Comparison of ENCODE assay signal across 8 mouse cellular contexts in genomic region chr17:67352956-67353795, GRCm38 (mm10). TPM values are rescaled to one million over a fixed set of nuclear protein-coding genes. Genes with fewer than 3 reads are reported as not detected.
DNase-seq lines count a peak whose midpoint lies in the region; ATAC-seq and TF ChIP-seq lines count a peak whose summit lies in the region.

No protein-coding gene starts in this region.

- H3K9ac ChIP-seq in heart, adult 2 months (ENCODE audit: low read depth, low read length) = peak overlapping the region; percentile 98
- H3K9ac ChIP-seq in liver, embryonic 16.5 days (ENCODE audit: low read depth, low read length) = peak overlapping the region; percentile 34; the same call in 1 of the 2 replicates
- peak overlapping the region; percentile 72 for H3K9ac ChIP-seq in neural tube, embryonic 12.5 days

- 6% methylated on average over 50 of the region's 50 CpGs for WGBS in spleen, adult 2 months
- WGBS in heart, adult 2 months = 2% methylated on average over 50 of the region's 50 CpGs
- WGBS in liver, embryonic 16.5 days (ENCODE audit: insufficient replicate concordance) = 3% methylated on average over 50 of the region's 50 CpGs
- 5% methylated on average over 50 of the region's 50 CpGs for WGBS in neural tube, embryonic 12.5 days

- no peak for DNase-seq in spleen, adult 2 months (ENCODE audit: low read depth in 1 of 2, low spot score in 2 of 2)
- DNase-seq in spleen, adult 18-20 months = no peak
- DNase-seq in embryo, embryonic 9.5 days (ENCODE audit: extremely low spot score) = peak; percentile 57
- peak; percentile 79 to 81 for DNase-seq in heart, adult 2 months
- peak; percentile 45 for DNase-seq in kidney, adult 11 months
- no peak for DNase-seq in c-Kit-positive CD71-positive TER-119-positive erythroid progenitor cells, embryonic 14.5 days (ENCODE audit: low spot score)

- H3K4me1 ChIP-seq in spleen, adult 2 months (ENCODE audit: control insufficient read depth, insufficient read depth, insufficient read length) = peaks cover 2% of the 10 kb centered on the region; the same call in 1 of the 2 replicates
- peaks cover 8% of the 10 kb centered on the region for H3K4me1 ChIP-seq in heart, adult 2 months (ENCODE audit: control insufficient read depth, insufficient read depth, low read length)
- no peaks in the 10 kb centered on the region for H3K4me1 ChIP-seq in liver, embryonic 16.5 days (ENCODE audit: control insufficient read depth, low read depth, low read length)
- peaks cover 15% of the 10 kb centered on the region for H3K4me1 ChIP-seq in neural tube, embryonic 12.5 days

- no peak for ATAC-seq in liver, embryonic 16.5 days (ENCODE audit: low read depth)
- no peak; the same call in 1 of the 2 replicates for ATAC-seq in neural tube, embryonic 12.5 days (ENCODE audit: low FRiP score, low read depth)

- intact Hi-C loops in heart, adult 2 months (cut with DNase I) = loop anchor here (5.0 to 10.0 kb wide), 8 partner anchors 76 to 668 kb away; no protein-coding TSS in a partner anchor

- H3K4me3 ChIP-seq in spleen, adult 2 months (ENCODE audit: extremely low read depth, insufficient read depth, insufficient read length) = peak overlapping the region; percentile 52
- H3K4me3 ChIP-seq in heart, adult 2 months = peak overlapping the region; percentile 82
- H3K4me3 ChIP-seq in liver, embryonic 16.5 days (ENCODE audit: low read depth, low read length) = peak overlapping the region; percentile 56
- H3K4me3 ChIP-seq in neural tube, embryonic 12.5 days = peak overlapping the region; percentile 74

- no peak for TF ChIP-seq POLR2A in spleen, adult 2 months (IDR thresholded peaks at IDR 0.05; ENCODE audit: low read depth, low read length)
- no peak for TF ChIP-seq POLR2A in heart, adult 2 months (IDR thresholded peaks at IDR 0.05; ENCODE audit: insufficient read depth, low read depth, low read length)

- peaks cover 5% of the 10 kb centered on the region; the same call in 1 of the 2 replicates for H3K79me2 ChIP-seq in heart, adult 2 months (replicated peaks; ENCODE audit: control insufficient read depth, insufficient read depth, low read length)

- peak overlapping the region; percentile 65 for H3K4me2 ChIP-seq in liver, embryonic 16.5 days (ENCODE audit: low read depth, low read length)
- peak overlapping the region; percentile 93 for H3K4me2 ChIP-seq in neural tube, embryonic 12.5 days (replicated peaks)

- no peaks in the 10 kb centered on the region for H3K36me3 ChIP-seq in spleen, adult 2 months (ENCODE audit: control insufficient read depth, insufficient read depth, low read length)
- H3K36me3 ChIP-seq in heart, adult 2 months (ENCODE audit: control insufficient read depth, insufficient read depth, low read length) = peaks cover 8% of the 10 kb centered on the region
- H3K36me3 ChIP-seq in liver, embryonic 16.5 days (ENCODE audit: control insufficient read depth, insufficient read depth) = no peaks in the 10 kb centered on the region
- no peaks in the 10 kb centered on the region for H3K36me3 ChIP-seq in neural tube, embryonic 12.5 days

- TF ChIP-seq CTCF in spleen, adult 2 months (IDR thresholded peaks at IDR 0.05; ENCODE audit: extremely low read depth, insufficient read depth, insufficient read length, insufficient replicate concordance) = no peak
- peak; percentile 31 for TF ChIP-seq CTCF in heart, adult 2 months (IDR thresholded peaks at IDR 0.05)

- TF ChIP-seq EP300 in heart, adult 2 months (IDR thresholded peaks at IDR 0.05; ENCODE audit: insufficient read depth, low read depth, low read length) = no peak

- peak overlapping the region; percentile 59 for H3K27ac ChIP-seq in spleen, adult 2 months (ENCODE audit: insufficient read depth, low read length)
- H3K27ac ChIP-seq in heart, adult 2 months = peak overlapping the region; percentile 99
- H3K27ac ChIP-seq in liver, embryonic 16.5 days (ENCODE audit: low read length) = no peak overlapping the region
- H3K27ac ChIP-seq in neural tube, embryonic 12.5 days = no peak overlapping the region

- peaks cover 14% of the 10 kb centered on the region for H3K27me3 ChIP-seq in spleen, adult 2 months (ENCODE audit: control insufficient read depth, insufficient read depth, low read length)
- H3K27me3 ChIP-seq in heart, adult 2 months (ENCODE audit: control insufficient read depth, insufficient read depth, low read length) = no peaks in the 10 kb centered on the region
- peaks cover 43% of the 10 kb centered on the region for H3K27me3 ChIP-seq in liver, embryonic 16.5 days (ENCODE audit: control insufficient read depth, insufficient read depth, low read depth, low read length)
- peaks cover 16% of the 10 kb centered on the region; the same call in 1 of the 2 replicates for H3K27me3 ChIP-seq in neural tube, embryonic 12.5 days (replicated peaks)

- H3K9me3 ChIP-seq in liver, embryonic 16.5 days (replicated peaks; ENCODE audit: control insufficient read depth, low read length) = no peaks in the 10 kb centered on the region
- H3K9me3 ChIP-seq in neural tube, embryonic 12.5 days = no peaks in the 10 kb centered on the region

RNA-seq across cellular contexts. Expression of gene Ptprm, which starts 1.1 kb away (rescaled TPM):
- 3.6 and 5.0 TPM in 2 replicates for polyA plus RNA-seq in spleen, adult 2 months (2012; rRNA removed)
- total RNA-seq in heart, adult 2 months (2021) = 10 to 100 TPM; 78.9 to 88.5 TPM
- polyA plus RNA-seq in heart, adult 2 months (2012; rRNA removed) = 34.6 and 46.9 TPM in 2 replicates
- polyA plus RNA-seq in liver, embryonic 16.5 days (2015; fragmentation: Nextera tagmentation; extraction: Ambion mirVana) = 1.2 and 1.6 TPM in 2 replicates
- polyA plus RNA-seq in neural tube, embryonic 12.5 days (2016; fragmentation: Nextera tagmentation; extraction: Ambion mirVana) = 13.9 and 15.6 TPM in 2 replicates

Comparison
In these comparisons a context has a peak if more than half of its experiments do, and no peak if none do; other contexts are left out.
1. DNase-seq: peak in embryo, embryonic 9.5 days (single experiment), heart, adult 2 months (2 of 2) and kidney, adult 11 months (single experiment); none in spleen, adult 2 months (0 of 2), spleen, adult 18-20 months (0 of 2) and c-Kit-positive CD71-positive TER-119-positive erythroid progenitor cells, embryonic 14.5 days (single experiment).
2. H3K27ac ChIP-seq: peak in spleen, adult 2 months (single experiment) and heart, adult 2 months (single experiment); none in liver, embryonic 16.5 days (single experiment) and neural tube, embryonic 12.5 days (single experiment).
3. H3K9ac ChIP-seq: peak in every context shown above with its lines; median percentile 98 in heart, adult 2 months; 72 in neural tube, embryonic 12.5 days; 34 in liver, embryonic 16.5 days.
4. Peak in every context shown above with its lines, with median percentiles within 50 percentile points of each other: H3K4me3 ChIP-seq.